Mouse (Mus musculus): ENCODE measurements around the gene Nop10. TPM values are rescaled to one million over a fixed set of nuclear protein-coding genes. Genes with fewer than 3 reads are reported as not detected.
"Not testable (repeated sequence)": the region's sequence is repeated elsewhere in the genome, so short reads cannot be mapped to it uniquely, and the experiment has no call there.

The Nop10 gene
- polyA plus RNA-seq, 1 experiment from 2014 or later = 180 TPM

- not testable (repeated sequence) for H3K4me3 ChIP-seq (ENCODE audit: low read depth, low read length); H3K36me3 ChIP-seq (ENCODE audit: control insufficient read depth, insufficient read depth, low read length); DNase-seq (ENCODE audit: low spot score); H3K27me3 ChIP-seq (ENCODE audit: control insufficient read depth, insufficient read depth, low read length); ATAC-seq (ENCODE audit: insufficient number of reproducible peaks, low FRiP score, low TSS enrichment, low read depth); H3K9me3 ChIP-seq (ENCODE audit: control insufficient read depth, low read length); H3K9ac ChIP-seq (ENCODE audit: low read length); H3K4me2 ChIP-seq (ENCODE audit: low read depth, severe bottlenecking); H3K4me1 ChIP-seq (ENCODE audit: control insufficient read depth, insufficient read depth, low read length); H3K27ac ChIP-seq (replicated peaks; ENCODE audit: low read depth, low read length)
- 93% methylated on average over 1 of the region's 1 CpGs for WGBS
These were observed 24.3 kb downstream of the Nop10 start for GRCm38 (mm10) chr2:112286062-112286461.

DNA sequence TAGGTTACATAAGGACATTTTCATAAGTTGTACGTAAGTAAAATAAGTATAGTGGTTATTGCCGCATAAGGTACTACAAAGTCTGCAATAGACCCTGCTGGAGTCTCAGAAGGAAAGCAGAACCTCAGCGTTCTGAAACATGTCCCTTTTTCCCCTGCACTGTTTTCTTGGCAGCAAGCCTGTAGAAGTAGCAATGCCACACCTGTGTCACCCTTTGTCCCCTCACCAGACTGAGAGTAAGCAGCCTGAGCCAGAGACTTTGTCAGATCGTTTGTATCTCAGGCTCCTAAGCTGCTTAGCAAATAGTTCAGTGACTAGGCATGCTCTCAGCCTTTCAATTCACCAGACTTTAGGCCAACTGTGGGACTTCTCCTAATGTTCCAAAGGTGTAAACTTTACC, 25.3 kb downstream of the Nop10 start:
- no peaks in the 10 kb centered on the region for H3K27me3 ChIP-seq (ENCODE audit: control insufficient read depth, insufficient read depth, low read length)
- H3K9me3 ChIP-seq (ENCODE audit: control insufficient read depth, low read length) = no peaks in the 10 kb centered on the region
- no peak overlapping the region for H3K4me2 ChIP-seq (ENCODE audit: low read depth, severe bottlenecking)
- 76% methylated on average over 4 of the region's 4 CpGs for WGBS
- no peak overlapping the region for H3K4me3 ChIP-seq (ENCODE audit: low read depth, low read length)
- peaks cover 3% of the 10 kb centered on the region; the same call in 1 of the 2 replicates for H3K4me1 ChIP-seq (ENCODE audit: control insufficient read depth, insufficient read depth, low read length)
- no peak overlapping the region for H3K27ac ChIP-seq (replicated peaks; ENCODE audit: low read depth, low read length)
- no peak overlapping the region for H3K9ac ChIP-seq (ENCODE audit: low read length)
- ATAC-seq (ENCODE audit: insufficient number of reproducible peaks, low FRiP score, low TSS enrichment, low read depth) (no peak), DNase-seq (ENCODE audit: low spot score) (no peak)
- H3K36me3 ChIP-seq (ENCODE audit: control insufficient read depth, insufficient read depth, low read length) = no peaks in the 10 kb centered on the region

DNA sequence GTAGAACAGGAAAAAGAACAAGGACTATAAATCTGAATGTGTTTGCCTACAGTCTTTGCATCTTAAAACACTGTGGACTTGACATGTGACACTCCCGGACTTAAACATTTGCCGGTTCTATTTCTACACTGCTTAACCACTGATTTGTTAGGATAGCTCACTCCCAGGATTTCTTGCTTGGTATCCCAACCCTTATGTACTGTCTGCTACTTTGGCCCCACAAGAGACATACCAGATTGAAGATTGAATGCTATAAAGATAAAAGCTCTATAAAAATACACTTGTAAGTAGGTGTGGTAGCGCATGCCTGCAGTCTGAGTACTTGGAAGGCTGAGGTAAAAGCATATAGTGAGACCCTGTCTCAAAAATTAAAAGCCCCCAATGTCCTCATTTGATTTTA, 27.8 kb downstream of the Nop10 start:
- DNase-seq (ENCODE audit: low spot score) = no peak
- 91% methylated on average over 3 of the region's 3 CpGs for WGBS
- Histone ChIP-seq H3K9ac (ENCODE audit: low read length) (no peak overlapping the region), H3K36me3 (ENCODE audit: control insufficient read depth, insufficient read depth, low read length) (no peaks in the 10 kb centered on the region), H3K4me2 (ENCODE audit: low read depth, severe bottlenecking) (no peak overlapping the region), H3K4me1 (ENCODE audit: control insufficient read depth, insufficient read depth, low read length) (no peaks in the 10 kb centered on the region), H3K9me3 (ENCODE audit: control insufficient read depth, low read length) (no peaks in the 10 kb centered on the region), H3K4me3 (ENCODE audit: low read depth, low read length) (no peak overlapping the region), H3K27ac (replicated peaks; ENCODE audit: low read depth, low read length) (no peak overlapping the region), H3K27me3 (ENCODE audit: control insufficient read depth, insufficient read depth, low read length) (no peaks in the 10 kb centered on the region)
- ATAC-seq (ENCODE audit: insufficient number of reproducible peaks, low FRiP score, low TSS enrichment, low read depth) = no peak

DNA sequence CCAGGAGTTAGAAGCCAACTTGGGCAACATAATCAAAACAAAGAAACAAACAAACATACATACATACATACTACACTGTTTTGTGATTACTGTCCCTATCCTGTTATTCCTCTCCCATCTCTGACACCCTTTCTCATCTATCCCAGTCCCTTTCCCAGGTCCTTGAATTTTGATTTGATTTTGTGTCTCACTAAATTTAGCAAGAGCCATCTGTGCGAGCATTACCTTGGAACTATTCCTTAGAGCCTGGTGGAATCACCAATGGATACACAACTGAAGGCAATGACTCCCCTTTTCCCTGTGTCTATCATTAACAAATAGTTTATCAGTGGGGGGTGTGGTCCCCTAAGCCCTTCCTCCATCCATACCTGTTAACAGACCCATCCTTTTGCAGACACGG, 31.1 kb downstream of the Nop10 start:
- Histone ChIP-seq H3K27me3 (ENCODE audit: control insufficient read depth, insufficient read depth, low read length) (no peaks in the 10 kb centered on the region), H3K27ac (replicated peaks; ENCODE audit: low read depth, low read length) (no peak overlapping the region), H3K4me1 (ENCODE audit: control insufficient read depth, insufficient read depth, low read length) (no peaks in the 10 kb centered on the region), H3K9me3 (ENCODE audit: control insufficient read depth, low read length) (no peaks in the 10 kb centered on the region), H3K4me2 (ENCODE audit: low read depth, severe bottlenecking) (no peak overlapping the region), H3K4me3 (ENCODE audit: low read depth, low read length) (no peak overlapping the region), H3K36me3 (ENCODE audit: control insufficient read depth, insufficient read depth, low read length) (no peaks in the 10 kb centered on the region), H3K9ac (ENCODE audit: low read length) (no peak overlapping the region)
- DNase-seq (ENCODE audit: low spot score) = no peak
- 91% methylated on average over 2 of the region's 2 CpGs for WGBS
- no peak for ATAC-seq (ENCODE audit: insufficient number of reproducible peaks, low FRiP score, low TSS enrichment, low read depth)

DNA sequence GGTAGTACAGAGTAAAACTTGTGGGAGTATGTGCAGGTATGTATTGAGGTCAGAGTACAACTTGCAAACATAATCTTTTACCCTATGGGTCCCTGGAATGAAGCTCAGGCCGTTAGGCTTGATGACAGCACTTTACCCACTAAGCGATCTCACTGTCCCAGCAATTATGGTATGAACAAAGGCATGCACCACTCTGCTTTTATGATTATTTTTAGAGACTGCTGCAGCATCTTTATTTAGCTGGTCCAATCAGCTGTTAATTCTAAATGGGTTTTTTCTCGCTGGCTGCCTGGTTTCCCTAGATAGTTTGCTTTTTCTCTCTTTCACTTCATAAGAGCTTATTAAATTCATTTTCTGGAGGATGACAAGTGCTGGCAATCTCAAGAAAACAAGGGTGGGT, 34.5 kb downstream of the Nop10 start:
- H3K4me2 ChIP-seq (ENCODE audit: low read depth, severe bottlenecking) = no peak overlapping the region
- no peaks in the 10 kb centered on the region for H3K27me3 ChIP-seq (ENCODE audit: control insufficient read depth, insufficient read depth, low read length)
- WGBS = 90% methylated on average over 3 of the region's 3 CpGs
- DNase-seq (ENCODE audit: low spot score) (no peak), ATAC-seq (ENCODE audit: insufficient number of reproducible peaks, low FRiP score, low TSS enrichment, low read depth) (no peak)
- H3K9me3 ChIP-seq (ENCODE audit: control insufficient read depth, low read length) = no peaks in the 10 kb centered on the region
- no peak overlapping the region for H3K4me3 ChIP-seq (ENCODE audit: low read depth, low read length)
- H3K9ac ChIP-seq (ENCODE audit: low read length) = no peak overlapping the region
- H3K36me3 ChIP-seq (ENCODE audit: control insufficient read depth, insufficient read depth, low read length) = no peaks in the 10 kb centered on the region
- H3K27ac ChIP-seq (replicated peaks; ENCODE audit: low read depth, low read length) = no peak overlapping the region
- no peaks in the 10 kb centered on the region for H3K4me1 ChIP-seq (ENCODE audit: control insufficient read depth, insufficient read depth, low read length)

- Histone ChIP-seq H3K9me3 (ENCODE audit: control insufficient read depth, low read length) (no peaks in the 10 kb centered on the region), H3K36me3 (ENCODE audit: control insufficient read depth, insufficient read depth, low read length) (no peaks in the 10 kb centered on the region), H3K27ac (replicated peaks; ENCODE audit: low read depth, low read length) (no peak overlapping the region), H3K9ac (ENCODE audit: low read length) (no peak overlapping the region), H3K4me2 (ENCODE audit: low read depth, severe bottlenecking) (no peak overlapping the region), H3K27me3 (ENCODE audit: control insufficient read depth, insufficient read depth, low read length) (no peaks in the 10 kb centered on the region), H3K4me1 (ENCODE audit: control insufficient read depth, insufficient read depth, low read length) (no peaks in the 10 kb centered on the region), H3K4me3 (ENCODE audit: low read depth, low read length) (no peak overlapping the region)
- 91% methylated on average over 4 of the region's 4 CpGs for WGBS
- ATAC-seq (ENCODE audit: insufficient number of reproducible peaks, low FRiP score, low TSS enrichment, low read depth) (no peak), DNase-seq (ENCODE audit: low spot score) (no peak)
These were observed 36.5 kb downstream of the Nop10 start for GRCm38 (mm10) chr2:112298221-112298620.

- Histone ChIP-seq H3K9me3 (ENCODE audit: control insufficient read depth, low read length) (no peaks in the 10 kb centered on the region), H3K4me2 (ENCODE audit: low read depth, severe bottlenecking) (no peak overlapping the region), H3K36me3 (ENCODE audit: control insufficient read depth, insufficient read depth, low read length) (no peaks in the 10 kb centered on the region), H3K9ac (ENCODE audit: low read length) (no peak overlapping the region), H3K27me3 (ENCODE audit: control insufficient read depth, insufficient read depth, low read length) (no peaks in the 10 kb centered on the region), H3K4me1 (ENCODE audit: control insufficient read depth, insufficient read depth, low read length) (no peaks in the 10 kb centered on the region), H3K27ac (replicated peaks; ENCODE audit: low read depth, low read length) (no peak overlapping the region), H3K4me3 (ENCODE audit: low read depth, low read length) (no peak overlapping the region)
- no peak for DNase-seq (ENCODE audit: low spot score)
- WGBS = 96% methylated on average over 3 of the region's 3 CpGs
- ATAC-seq (ENCODE audit: insufficient number of reproducible peaks, low FRiP score, low TSS enrichment, low read depth) = no peak
These were observed 46.9 kb downstream of the Nop10 start for GRCm38 (mm10) chr2:112308671-112309070.

GRCm38 (mm10) chr2:112309161-112309600, 47.5 kb downstream of the Nop10 start:
- Histone ChIP-seq H3K4me1 (ENCODE audit: control insufficient read depth, insufficient read depth, low read length) (no peaks in the 10 kb centered on the region), H3K9ac (ENCODE audit: low read length) (no peak overlapping the region)

More at GRCm38 (mm10) chr2:112309161-112309600, 47.5 kb downstream of the Nop10 start:
- H3K27me3 ChIP-seq (ENCODE audit: control insufficient read depth, insufficient read depth, low read length) = no peaks in the 10 kb centered on the region
- DNase-seq (ENCODE audit: low spot score) (no peak), ATAC-seq (ENCODE audit: insufficient number of reproducible peaks, low FRiP score, low TSS enrichment, low read depth) (no peak)
- 83% methylated on average over 10 of the region's 10 CpGs for WGBS
- H3K4me2 ChIP-seq (ENCODE audit: low read depth, severe bottlenecking) = no peak overlapping the region
- no peak overlapping the region for H3K27ac ChIP-seq (replicated peaks; ENCODE audit: low read depth, low read length)
- no peak overlapping the region for H3K4me3 ChIP-seq (ENCODE audit: low read depth, low read length)
- H3K36me3 ChIP-seq (ENCODE audit: control insufficient read depth, insufficient read depth, low read length) = no peaks in the 10 kb centered on the region
- no peaks in the 10 kb centered on the region for H3K9me3 ChIP-seq (ENCODE audit: control insufficient read depth, low read length)

Data from limb, embryonic 11.5 days (tissue).